Mouse (Mus musculus) small intestine, adult 2 months (tissue): ENCODE results near the gene Vps13a.

Experiments
- CTCF ChIP-seq: fragments of 200-500 bp; IDR thresholded peaks from 2 replicates; pipeline ENCODE4 v1.5.1; 2012; ENCODE audit warnings: low read depth, mild to moderate bottlenecking, control low read depth, inconsistent platforms, low read length, moderate library complexity, mixed read lengths; ENCODE audit not compliant: insufficient replicate concordance, insufficient read length; ENCODE audit errors: extremely low read depth
- POLR2A ChIP-seq: fragments of 200-500 bp; IDR thresholded peaks from 2 replicates; pipeline ENCODE4 v1.6.1; 2012; ENCODE audit warnings: low read depth, mild to moderate bottlenecking, control low read depth, inconsistent platforms, low read length, moderate library complexity

DNA sequence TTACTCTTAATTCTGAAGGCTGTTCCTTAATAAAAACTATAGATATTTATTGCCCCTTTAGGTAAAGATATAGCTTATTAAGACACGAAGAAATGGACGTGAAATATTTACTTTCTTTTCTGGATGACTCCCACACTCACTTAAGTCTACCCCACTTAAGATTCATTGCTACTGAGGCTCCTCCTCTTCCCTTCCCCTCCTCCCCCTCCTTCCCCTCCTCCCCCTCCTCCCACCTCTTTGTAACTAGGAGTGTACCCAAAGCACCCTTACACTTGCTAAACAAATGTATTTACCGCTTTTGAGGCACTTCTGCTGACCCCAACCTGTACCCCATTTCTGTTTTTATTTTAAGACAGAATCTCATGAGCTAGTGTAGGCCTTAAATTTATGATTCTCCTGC, 24.4 kb upstream of the Vps13a start:
- TF ChIP-seq CTCF, result no peak
- TF ChIP-seq POLR2A, result no peak
